Mouse (Mus musculus): ENCODE data around the gene Nek6. TPM values are rescaled to one million over a fixed set of nuclear protein-coding genes. Genes with fewer than 3 reads are reported as not detected.
A peak's percentile ranks its signal among the peaks of the same experiment; 100 is the strongest.

The Nek6 gene
- polyA plus RNA-seq, 1 experiment from 2014 or later = 75.9 TPM

DNA sequence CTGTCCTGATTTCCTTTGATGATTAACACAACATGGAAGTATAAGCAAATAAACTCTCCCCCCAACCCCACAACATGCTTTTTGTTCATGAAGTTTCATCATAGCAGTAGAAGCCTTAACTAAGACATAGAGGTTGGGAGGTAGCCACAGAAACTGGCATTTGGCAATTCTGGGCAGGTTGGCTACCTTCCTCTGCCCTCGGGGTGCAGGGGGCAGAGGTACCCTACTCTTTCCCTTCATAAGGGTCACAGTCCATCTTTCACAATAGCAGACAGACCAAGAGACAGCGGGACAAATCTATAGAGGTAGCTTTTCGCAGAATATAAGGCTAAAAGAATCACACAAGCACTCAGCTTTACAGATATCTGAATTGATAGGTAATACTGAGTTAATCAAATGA is 8.7 kb upstream of the Nek6 start:
- Histone ChIP-seq H3K27me3 (ENCODE audit: control insufficient read depth, insufficient read depth, low read length) (no peaks in the 10 kb centered on the region), H3K9ac (ENCODE audit: low read depth, low read length) (no peak overlapping the region), H3K27ac (ENCODE audit: low read depth, low read length) (no peak overlapping the region), H3K4me2 (replicated peaks; ENCODE audit: low read depth, low read length) (no peak overlapping the region), H3K4me3 (ENCODE audit: low read length) (no peak overlapping the region), H3K9me3 (ENCODE audit: control insufficient read depth, low read length) (no peaks in the 10 kb centered on the region), H3K36me3 (ENCODE audit: control insufficient read depth, insufficient read depth, low read length) (no peaks in the 10 kb centered on the region), H3K4me1 (ENCODE audit: control insufficient read depth, insufficient read depth, low read length) (no peaks in the 10 kb centered on the region)
- no peak for ATAC-seq (ENCODE audit: low FRiP score, low TSS enrichment)
- 92% methylated on average over 3 of the region's 3 CpGs for WGBS

GRCm38 (mm10) chr2:38504311-38504710 is 7.1 kb upstream of the Nek6 start:
- H3K9me3 ChIP-seq (ENCODE audit: control insufficient read depth, low read length) = no peaks in the 10 kb centered on the region
- no peak overlapping the region for H3K9ac ChIP-seq (ENCODE audit: low read depth, low read length)
- no peak overlapping the region for H3K4me3 ChIP-seq (ENCODE audit: low read length)
- no peaks in the 10 kb centered on the region for H3K27me3 ChIP-seq (ENCODE audit: control insufficient read depth, insufficient read depth, low read length)
- no peak overlapping the region for H3K27ac ChIP-seq (ENCODE audit: low read depth, low read length)
- H3K36me3 ChIP-seq (ENCODE audit: control insufficient read depth, insufficient read depth, low read length) = no peaks in the 10 kb centered on the region
- 63% methylated on average over 6 of the region's 6 CpGs for WGBS
- no peak overlapping the region for H3K4me2 ChIP-seq (replicated peaks; ENCODE audit: low read depth, low read length)
- ATAC-seq (ENCODE audit: low FRiP score, low TSS enrichment) = no peak
- H3K4me1 ChIP-seq (ENCODE audit: control insufficient read depth, insufficient read depth, low read length) = no peaks in the 10 kb centered on the region

DNA sequence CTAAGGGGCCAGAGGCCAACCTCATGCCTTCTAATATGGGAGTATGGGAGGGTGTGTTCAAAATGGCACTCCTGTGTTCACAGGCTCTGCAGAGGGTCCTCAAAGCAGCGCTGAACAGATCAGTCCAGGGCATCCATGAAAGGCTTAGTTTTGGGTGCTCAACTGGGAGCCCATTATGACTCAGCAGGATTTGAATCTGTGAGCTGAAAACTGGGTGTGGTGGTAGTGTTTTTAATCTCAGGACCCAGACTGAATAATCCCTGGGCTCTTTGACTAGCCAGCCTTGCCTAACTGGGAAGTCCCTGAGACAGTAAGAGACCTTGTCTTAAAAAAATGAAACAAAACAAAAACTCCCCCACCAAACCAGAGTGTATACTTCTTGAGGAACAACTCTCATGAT is 4.3 kb upstream of the Nek6 start:
- no peak overlapping the region for H3K9ac ChIP-seq (ENCODE audit: low read depth, low read length)
- H3K27me3 ChIP-seq (ENCODE audit: control insufficient read depth, insufficient read depth, low read length) = no peaks in the 10 kb centered on the region
- H3K36me3 ChIP-seq (ENCODE audit: control insufficient read depth, insufficient read depth, low read length) = no peaks in the 10 kb centered on the region
- no peak overlapping the region for H3K4me2 ChIP-seq (replicated peaks; ENCODE audit: low read depth, low read length)
- no peak overlapping the region for H3K4me3 ChIP-seq (ENCODE audit: low read length)
- 96% methylated on average over 1 of the region's 1 CpGs for WGBS
- H3K4me1 ChIP-seq (ENCODE audit: control insufficient read depth, insufficient read depth, low read length) = no peaks in the 10 kb centered on the region
- H3K27ac ChIP-seq (ENCODE audit: low read depth, low read length) = no peak overlapping the region
- H3K9me3 ChIP-seq (ENCODE audit: control insufficient read depth, low read length) = no peaks in the 10 kb centered on the region
- no peak for ATAC-seq (ENCODE audit: low FRiP score, low TSS enrichment)

DNA sequence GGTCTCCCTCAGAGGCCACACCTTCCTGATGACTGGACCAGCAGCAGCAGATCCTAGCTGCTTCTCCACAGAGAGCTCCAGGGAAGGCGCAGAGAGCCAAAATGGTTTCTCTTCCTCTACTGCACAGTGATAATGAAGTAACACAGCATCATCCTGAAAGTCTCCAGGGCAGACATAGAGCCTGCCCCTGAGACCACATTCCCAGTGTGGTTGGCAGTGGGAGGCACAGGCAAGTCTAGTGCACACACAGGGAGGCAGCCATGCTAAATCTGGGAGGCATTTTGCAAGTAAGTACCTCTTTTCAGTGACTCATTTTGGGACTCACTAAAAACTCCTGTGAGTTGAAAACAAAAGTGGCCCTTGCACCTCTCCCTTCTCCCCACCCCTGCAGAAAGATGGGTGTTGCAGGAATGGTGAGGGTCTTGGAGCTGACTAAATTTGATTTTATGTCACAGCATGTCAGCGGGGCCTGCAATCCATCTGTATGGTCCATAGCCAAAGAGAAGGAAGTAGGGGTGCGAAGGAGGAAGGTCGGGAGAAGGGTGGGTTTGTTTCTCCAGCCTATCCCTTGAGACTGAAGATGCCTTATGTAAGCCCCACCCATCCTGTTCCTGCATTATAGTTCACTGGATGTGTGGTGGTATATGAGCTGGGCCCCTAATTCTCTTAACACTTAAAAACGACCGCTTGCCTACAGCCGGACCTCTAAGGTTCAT is 2.3 kb upstream of the Nek6 start:
- Histone ChIP-seq H3K9ac (ENCODE audit: low read depth, low read length) (no peak overlapping the region), H3K4me3 (ENCODE audit: low read length) (no peak overlapping the region), H3K27ac (ENCODE audit: low read depth, low read length) (no peak overlapping the region), H3K4me1 (ENCODE audit: control insufficient read depth, insufficient read depth, low read length) (peaks cover 15% of the 10 kb centered on the region), H3K9me3 (ENCODE audit: control insufficient read depth, low read length) (no peaks in the 10 kb centered on the region), H3K36me3 (ENCODE audit: control insufficient read depth, insufficient read depth, low read length) (no peaks in the 10 kb centered on the region), H3K27me3 (ENCODE audit: control insufficient read depth, insufficient read depth, low read length) (no peaks in the 10 kb centered on the region), H3K4me2 (replicated peaks; ENCODE audit: low read depth, low read length) (no peak overlapping the region)
- 71% methylated on average over 7 of the region's 7 CpGs for WGBS
- no peak for ATAC-seq (ENCODE audit: low FRiP score, low TSS enrichment)

DNA sequence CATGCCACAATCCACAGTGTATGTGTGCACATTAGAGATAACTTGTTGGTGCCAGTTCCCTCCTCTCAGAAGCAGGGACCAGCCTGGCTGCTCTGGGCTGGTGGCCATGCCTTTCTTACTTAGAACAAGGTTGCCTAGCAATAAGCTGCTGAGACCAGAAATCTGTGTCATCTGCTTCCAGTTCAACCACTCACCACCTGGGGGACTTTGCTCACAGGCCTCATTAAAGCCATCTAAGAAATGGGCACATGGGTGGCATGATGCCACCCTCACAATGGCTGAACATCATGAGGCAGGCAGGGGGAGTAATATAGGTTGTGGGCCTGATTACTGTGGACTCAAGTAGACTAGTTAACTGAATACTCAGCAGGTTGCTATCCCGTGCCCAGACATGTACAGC is 1.3 kb upstream of the Nek6 start:
- H3K4me3 ChIP-seq (ENCODE audit: low read length) = no peak overlapping the region
- no peak overlapping the region for H3K4me2 ChIP-seq (replicated peaks; ENCODE audit: low read depth, low read length)
- H3K4me1 ChIP-seq (ENCODE audit: control insufficient read depth, insufficient read depth, low read length) = peaks cover 19% of the 10 kb centered on the region
- no peaks in the 10 kb centered on the region for H3K9me3 ChIP-seq (ENCODE audit: control insufficient read depth, low read length)
- no peaks in the 10 kb centered on the region for H3K27me3 ChIP-seq (ENCODE audit: control insufficient read depth, insufficient read depth, low read length)
- H3K27ac ChIP-seq (ENCODE audit: low read depth, low read length) = no peak overlapping the region
- no peak for ATAC-seq (ENCODE audit: low FRiP score, low TSS enrichment)
- no peaks in the 10 kb centered on the region for H3K36me3 ChIP-seq (ENCODE audit: control insufficient read depth, insufficient read depth, low read length)
- no peak overlapping the region for H3K9ac ChIP-seq (ENCODE audit: low read depth, low read length)
- 90% methylated on average over 1 of the region's 1 CpGs for WGBS

DNA sequence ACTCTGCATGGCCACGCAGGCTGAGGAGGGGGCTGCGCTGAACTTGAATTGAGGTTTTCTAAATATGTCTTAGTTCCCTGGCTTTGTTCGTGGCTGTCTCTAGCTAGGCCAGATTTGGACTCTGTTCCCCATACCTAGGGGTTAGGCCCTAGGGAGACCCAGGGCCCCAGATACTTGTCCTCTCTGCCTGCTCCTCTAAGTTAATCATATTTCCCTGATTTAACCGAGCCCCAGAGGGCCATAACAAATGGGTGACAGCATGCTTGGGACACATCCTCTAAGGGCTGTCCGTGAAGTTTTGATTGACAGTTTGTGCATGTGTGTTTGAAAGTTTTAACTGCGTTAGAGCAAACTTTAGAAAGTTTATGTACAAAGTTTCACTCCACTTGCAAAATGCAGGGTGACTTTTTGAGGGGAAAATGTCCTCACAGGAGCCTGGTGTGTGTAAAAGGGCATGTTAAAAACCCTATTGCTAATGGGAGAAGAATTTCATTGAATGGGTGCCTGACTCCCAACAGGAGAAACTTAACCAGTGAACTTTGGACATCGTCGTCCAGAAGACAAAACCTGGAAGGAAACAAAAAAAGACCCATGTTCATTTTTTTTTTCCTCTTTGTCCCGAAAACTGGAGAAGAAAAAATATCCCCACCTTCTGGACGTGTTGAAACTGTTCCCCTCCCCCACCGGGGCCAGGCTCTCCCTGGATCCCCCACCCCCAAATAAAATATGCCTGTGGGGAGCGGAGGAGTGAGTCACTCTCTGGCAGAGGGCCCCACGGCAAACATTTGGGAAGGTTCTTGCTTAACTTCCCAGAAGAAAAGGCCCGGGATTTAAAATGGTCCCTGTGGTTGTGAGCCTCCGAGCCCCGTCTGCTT is 1.1 kb downstream of the Nek6 start:
- Histone ChIP-seq H3K4me2 (replicated peaks; ENCODE audit: low read depth, low read length) (peak overlapping the region; percentile 73), H3K27ac (ENCODE audit: low read depth, low read length) (peak overlapping the region; percentile 89), H3K9ac (ENCODE audit: low read depth, low read length) (peak overlapping the region; percentile 92), H3K4me1 (ENCODE audit: control insufficient read depth, insufficient read depth, low read length) (peaks cover 32% of the 10 kb centered on the region), H3K9me3 (ENCODE audit: control insufficient read depth, low read length) (no peaks in the 10 kb centered on the region), H3K4me3 (ENCODE audit: low read length) (peak overlapping the region; percentile 77), H3K27me3 (ENCODE audit: control insufficient read depth, insufficient read depth, low read length) (no peaks in the 10 kb centered on the region), H3K36me3 (ENCODE audit: control insufficient read depth, insufficient read depth, low read length) (no peaks in the 10 kb centered on the region)
- WGBS = 11% methylated on average over 16 of the region's 16 CpGs
- ATAC-seq (ENCODE audit: low FRiP score, low TSS enrichment) = no peak; the same call in 1 of the 2 replicates

- no peaks in the 10 kb centered on the region for H3K36me3 ChIP-seq (ENCODE audit: control insufficient read depth, insufficient read depth, low read length)
- no peaks in the 10 kb centered on the region for H3K27me3 ChIP-seq (ENCODE audit: control insufficient read depth, insufficient read depth, low read length)
- peak overlapping the region; percentile 89 for H3K27ac ChIP-seq (ENCODE audit: low read depth, low read length)
- peak overlapping the region; percentile 77 for H3K4me3 ChIP-seq (ENCODE audit: low read length)
- peaks cover 32% of the 10 kb centered on the region for H3K4me1 ChIP-seq (ENCODE audit: control insufficient read depth, insufficient read depth, low read length)
- 55% methylated on average over 2 of the region's 2 CpGs for WGBS
- H3K9ac ChIP-seq (ENCODE audit: low read depth, low read length) = peak overlapping the region; percentile 13; the same call in 1 of the 2 replicates
- ATAC-seq (ENCODE audit: low FRiP score, low TSS enrichment) = no peak
- H3K9me3 ChIP-seq (ENCODE audit: control insufficient read depth, low read length) = no peaks in the 10 kb centered on the region
- peak overlapping the region; percentile 73 for H3K4me2 ChIP-seq (replicated peaks; ENCODE audit: low read depth, low read length)
Observed at GRCm38 (mm10) chr2:38513183-38513529, 1.7 kb downstream of the Nek6 start.

GRCm38 (mm10) chr2:38514411-38514810 is 3.0 kb downstream of the Nek6 start:
- Histone ChIP-seq H3K4me3 (ENCODE audit: low read length) (no peak overlapping the region), H3K27me3 (ENCODE audit: control insufficient read depth, insufficient read depth, low read length) (no peaks in the 10 kb centered on the region), H3K36me3 (ENCODE audit: control insufficient read depth, insufficient read depth, low read length) (no peaks in the 10 kb centered on the region), H3K27ac (ENCODE audit: low read depth, low read length) (no peak overlapping the region), H3K4me1 (ENCODE audit: control insufficient read depth, insufficient read depth, low read length) (peaks cover 32% of the 10 kb centered on the region), H3K4me2 (replicated peaks; ENCODE audit: low read depth, low read length) (no peak overlapping the region), H3K9ac (ENCODE audit: low read depth, low read length) (no peak overlapping the region), H3K9me3 (ENCODE audit: control insufficient read depth, low read length) (no peaks in the 10 kb centered on the region)
- no peak for ATAC-seq (ENCODE audit: low FRiP score, low TSS enrichment)
- 50% methylated on average over 7 of the region's 7 CpGs for WGBS

GRCm38 (mm10) chr2:38515446-38515845 is 4.0 kb downstream of the Nek6 start:
- H3K4me1 ChIP-seq (ENCODE audit: control insufficient read depth, insufficient read depth, low read length) = peaks cover 32% of the 10 kb centered on the region
- 39% methylated on average over 6 of the region's 6 CpGs for WGBS
- no peak overlapping the region for H3K4me2 ChIP-seq (replicated peaks; ENCODE audit: low read depth, low read length)
- no peak overlapping the region for H3K4me3 ChIP-seq (ENCODE audit: low read length)
- H3K9me3 ChIP-seq (ENCODE audit: control insufficient read depth, low read length) = no peaks in the 10 kb centered on the region
- ATAC-seq (ENCODE audit: low FRiP score, low TSS enrichment) = no peak
- no peaks in the 10 kb centered on the region for H3K36me3 ChIP-seq (ENCODE audit: control insufficient read depth, insufficient read depth, low read length)
- H3K27me3 ChIP-seq (ENCODE audit: control insufficient read depth, insufficient read depth, low read length) = no peaks in the 10 kb centered on the region
- no peak overlapping the region for H3K27ac ChIP-seq (ENCODE audit: low read depth, low read length)
- H3K9ac ChIP-seq (ENCODE audit: low read depth, low read length) = no peak overlapping the region; the same call in 1 of the 2 replicates
